Mouse (Mus musculus): ENCODE data around the gene Smarcb1.

GRCm38 (mm10) chr10:75936909-75937667 lies 15.7 kb upstream of the Smarcb1 start:
- TF ChIP-seq EP300 (IDR thresholded peaks at IDR 0.05; ENCODE audit: low read length): no peak
- TF ChIP-seq MAX (IDR thresholded peaks at IDR 0.05; ENCODE audit: low read length): no peak
- TF ChIP-seq GABPA (IDR thresholded peaks at IDR 0.05; ENCODE audit: insufficient replicate concordance, low read depth, low read length): no peak
- no peak for TF ChIP-seq USF1 (IDR thresholded peaks at IDR 0.05; ENCODE audit: low read depth, low read length)
- TF ChIP-seq POLR2A (IDR thresholded peaks at IDR 0.05; ENCODE audit: low read depth, low read length): peak; percentile 48
- TF ChIP-seq MYC (IDR thresholded peaks at IDR 0.05; ENCODE audit: low read depth, low read length): no peak
